Mouse (Mus musculus) adrenal gland, adult 2 months (tissue): ENCODE data around the gene Fes. TPM values are rescaled to one million over a fixed set of nuclear protein-coding genes. Genes with fewer than 3 reads are reported as not detected.

Experiments used
- DNase-seq: peaks from one replicate; pipeline ENCODE4 v3.0.0; 2021
- long read RNA-seq: library from polyadenylated mRNA; stranded (forward); transcript quantifications from one replicate; pipeline ENCODE4 v2.0.0, GENCODE M21; 2021
- polyA plus RNA-seq: library from polyadenylated mRNA; depleted of rRNA; stranded (reverse); fragments of >200 nt; gene quantifications from 2 replicates; pipeline ENCODE4 v1.2.3, GENCODE M21; 2012; rRNA removed
- total RNA-seq, 2 experiments: library from RNA; stranded (reverse); gene quantifications; 2 replicates each; pipeline ENCODE4 v1.2.3; 2021

Fes gene
- 10 to 100 TPM in 1 of 2 experiments, 1 to 10 TPM in 1; 7.9 to 13.0 TPM for total RNA-seq
- polyA plus RNA-seq = 13.1 and 14.8 TPM in 2 replicates
- long read RNA-seq, partial matches to known transcripts = 2 of 8 reads
- long read RNA-seq, other reads (novel, unspliced or antisense) = 5 of 8 reads

DNA sequence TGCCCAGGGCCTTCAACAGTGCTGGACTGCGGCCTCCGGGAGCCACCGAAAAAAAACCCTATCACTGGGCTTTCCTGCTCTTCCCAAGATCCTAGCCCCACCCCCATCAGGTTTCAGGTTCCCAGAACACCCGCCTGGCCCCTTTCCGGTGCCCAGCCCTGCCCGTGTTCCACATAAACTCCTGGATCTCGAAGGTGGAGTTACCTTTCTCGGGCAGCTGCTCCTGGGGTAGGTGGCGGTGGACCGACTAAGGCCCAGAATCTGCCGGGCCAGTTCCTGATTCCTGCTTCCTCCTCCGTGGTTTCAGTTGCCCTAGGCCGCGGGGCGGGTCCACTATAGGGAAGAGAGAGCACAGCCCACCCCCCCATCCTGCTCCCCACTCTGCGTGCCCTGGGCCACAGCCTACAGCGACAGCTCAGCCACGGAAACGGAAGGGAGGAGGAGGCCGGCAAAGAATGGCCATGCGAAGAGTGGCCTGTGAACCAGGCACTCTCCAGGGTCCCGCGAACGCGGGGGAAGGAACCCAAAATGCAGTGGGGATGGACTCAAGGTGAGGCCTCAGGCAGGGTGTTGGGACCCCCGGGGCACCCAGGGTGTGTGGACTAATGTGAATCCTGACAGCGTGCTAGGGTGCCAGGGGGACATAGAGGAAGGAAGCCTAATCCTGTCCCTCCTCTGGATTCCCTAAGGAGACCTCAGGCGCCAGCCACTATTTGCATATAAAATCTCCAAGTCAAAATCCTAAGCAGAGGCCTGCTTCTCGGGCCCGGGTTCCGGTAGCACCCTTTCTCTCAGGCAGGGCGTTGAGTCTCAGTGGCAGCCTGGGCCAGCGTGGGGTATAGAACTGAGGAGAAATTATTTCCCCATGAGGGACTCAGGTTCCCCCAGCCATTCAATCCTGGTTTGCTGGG, at the start of gene Fes:
Gene Fes, minus strand, starts transcription at position 314 of the 911 bp plus-strand sequence.
- peak; percentile 77 for DNase-seq

DNA sequence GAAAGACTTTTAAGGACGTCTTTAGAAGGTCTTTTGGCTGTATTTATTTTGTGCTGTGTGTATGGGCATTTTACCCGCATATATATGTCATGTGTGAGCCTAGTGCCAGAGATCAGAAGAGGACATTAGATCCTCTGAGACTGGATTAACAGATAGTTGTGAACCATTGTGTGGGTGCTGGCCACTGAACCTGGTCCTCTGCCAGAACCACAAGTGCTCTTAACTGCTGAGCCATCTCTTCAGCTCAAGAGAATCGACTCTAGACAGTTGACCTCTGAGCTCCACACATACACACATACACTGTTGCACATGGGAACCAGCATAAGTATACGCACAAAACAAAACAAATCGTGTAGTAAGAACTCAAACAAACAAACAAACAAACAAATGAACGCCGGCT, 48.8 kb upstream of the Fes start:
- DNase-seq = no peak

DNA sequence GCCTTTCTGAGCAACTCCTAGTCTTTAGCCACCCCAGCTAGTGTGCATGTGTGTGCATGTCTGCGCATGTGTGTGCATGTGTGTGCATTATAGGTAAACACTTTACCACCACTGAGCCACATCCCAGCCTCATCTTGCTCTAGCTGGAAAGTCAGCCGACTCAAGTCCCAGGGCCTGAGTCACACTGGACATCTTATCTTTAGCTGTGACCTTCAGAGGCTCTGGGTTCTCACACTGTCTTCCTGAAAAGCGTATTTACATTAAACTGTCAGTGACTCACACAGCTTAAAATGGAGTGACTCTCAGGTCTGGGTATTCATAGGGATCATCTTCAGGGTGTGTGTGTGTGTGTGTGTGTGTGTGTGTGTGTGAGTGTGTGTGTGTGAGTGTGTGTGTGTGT, 47.8 kb upstream of the Fes start:
- DNase-seq = peak; percentile 67

DNA sequence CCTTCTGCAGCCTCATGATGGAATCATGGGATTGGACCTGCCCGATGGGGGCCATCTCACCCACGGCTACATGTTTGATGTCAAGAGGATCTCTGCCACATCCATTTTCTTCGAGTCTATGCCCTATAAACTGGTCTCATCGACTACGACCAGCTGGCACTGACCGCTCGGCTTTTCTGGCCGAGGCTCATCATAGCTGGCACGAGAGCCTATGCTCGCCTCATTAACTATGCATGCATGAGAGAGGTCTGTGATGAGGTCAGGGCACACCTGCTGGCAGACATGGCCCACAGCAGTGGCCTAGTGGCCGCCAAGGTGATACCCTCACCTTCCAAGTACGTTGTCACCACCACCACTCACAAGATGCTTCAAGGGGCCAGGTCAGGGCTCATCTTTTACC, 41.9 kb upstream of the Fes start:
- DNase-seq = no peak

DNA sequence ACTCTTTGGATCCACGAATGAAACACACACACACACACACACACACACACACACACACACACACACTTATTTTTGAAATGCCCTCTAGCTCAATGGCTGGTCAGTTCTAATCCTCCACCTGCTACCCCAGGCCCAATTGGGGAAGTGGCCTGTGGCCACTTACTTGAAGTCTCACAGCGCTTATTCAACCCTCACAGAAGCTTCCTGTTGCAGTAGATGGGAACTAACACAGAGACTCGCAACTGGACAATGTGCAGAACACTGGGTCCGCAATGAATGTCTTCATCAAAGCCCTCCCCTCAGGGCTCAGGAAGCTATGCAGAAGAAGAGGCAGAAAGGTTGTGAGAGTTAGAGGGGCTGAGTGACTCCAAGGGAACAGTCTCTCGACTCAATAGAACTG, 40.0 kb upstream of the Fes start:
- no peak for DNase-seq

DNA sequence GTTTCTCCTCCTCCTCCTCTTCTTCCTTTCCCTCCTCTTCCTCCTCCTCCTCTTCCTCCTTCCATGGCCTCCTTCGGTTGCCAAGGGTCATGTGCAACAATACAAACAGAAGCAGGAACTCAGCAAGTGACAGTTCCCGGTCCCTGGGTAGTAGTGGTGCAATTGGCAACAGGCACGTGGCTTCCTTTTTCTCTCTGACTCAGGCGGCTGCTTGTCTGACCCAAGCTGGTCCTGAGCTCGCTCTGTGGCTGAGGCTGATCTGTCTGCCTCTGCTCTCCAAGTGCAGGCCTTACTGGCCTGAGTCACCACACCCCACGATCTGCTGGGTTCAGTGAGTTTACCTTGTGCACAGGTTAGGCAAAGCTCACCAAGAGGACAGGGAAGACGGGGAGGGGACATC, 38.6 kb upstream of the Fes start:
- peak; percentile 56 for DNase-seq

DNA sequence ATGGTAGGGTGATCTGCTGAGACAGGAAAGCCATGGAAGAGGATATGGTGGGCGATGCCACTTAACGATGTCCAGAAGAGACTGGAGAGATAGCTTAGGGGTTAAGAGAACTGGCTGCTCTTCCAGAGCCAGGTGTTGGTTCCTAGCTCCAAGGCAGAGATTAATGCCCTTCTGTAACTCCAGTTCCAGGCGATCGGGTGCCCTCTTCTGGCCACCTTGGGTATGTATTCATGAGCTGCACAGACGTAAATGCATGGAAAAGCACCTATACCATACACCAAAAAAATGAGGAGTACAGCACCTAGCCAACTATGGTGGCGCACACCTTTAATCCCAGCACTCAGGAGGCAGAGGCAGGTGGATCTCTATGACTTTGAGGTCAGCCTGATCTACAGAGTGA, 37.0 kb upstream of the Fes start:
- no peak for DNase-seq

DNA sequence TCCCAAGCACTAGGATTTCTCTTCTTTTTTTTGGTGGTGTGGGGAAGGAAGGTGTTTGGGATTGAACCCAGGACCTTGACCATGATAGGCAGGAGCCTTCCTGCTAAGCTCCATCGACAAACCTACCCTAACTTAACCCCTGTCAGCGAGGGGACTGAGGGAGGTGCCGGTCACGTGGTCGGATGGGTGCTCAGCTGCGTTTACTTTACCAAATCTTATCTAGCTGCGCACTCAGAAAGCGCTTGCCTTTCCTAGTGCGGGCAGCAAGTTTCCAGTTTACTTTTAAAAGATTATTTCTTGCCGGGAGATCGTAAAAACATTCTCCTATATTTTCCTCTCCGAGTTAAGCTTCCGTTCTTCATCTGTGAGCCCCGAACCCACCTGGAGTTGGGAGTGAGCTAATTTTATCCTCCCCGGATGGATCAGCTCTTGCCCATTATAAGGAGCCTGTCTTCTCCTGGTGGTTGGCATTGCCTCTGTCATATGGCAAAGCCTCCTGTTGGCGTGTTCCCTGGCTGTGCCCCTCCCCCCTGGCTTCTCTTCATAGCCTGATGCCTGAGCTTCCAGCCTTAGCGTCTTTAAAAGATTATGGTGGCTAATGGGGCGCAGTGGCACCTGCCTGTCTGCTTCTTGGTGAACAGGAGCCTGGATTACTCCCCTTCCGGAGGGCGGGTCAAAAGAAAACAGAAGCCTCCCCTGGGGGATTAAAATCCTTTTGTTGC, 35.2 kb upstream of the Fes start:
- peak; percentile 52 for DNase-seq

DNA sequence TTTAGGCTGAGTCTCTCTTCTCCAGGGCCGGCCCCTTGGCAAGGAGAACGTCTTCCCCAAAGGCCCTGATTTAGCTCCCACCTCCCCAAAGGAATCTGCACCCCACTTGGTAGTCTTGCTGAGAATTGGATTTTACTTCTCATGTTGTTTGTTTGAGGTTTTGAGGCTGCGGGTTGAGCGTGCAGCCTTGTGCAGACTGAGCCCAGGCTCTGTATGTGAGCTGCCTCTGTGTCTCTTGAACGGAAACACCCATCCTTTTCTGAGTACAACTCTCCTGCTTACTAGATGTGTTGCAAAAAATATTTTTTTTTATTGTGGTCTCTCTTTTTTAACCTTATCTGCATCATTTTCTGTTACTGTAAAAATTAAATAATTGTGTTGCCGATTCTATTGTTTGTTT, 33.8 kb upstream of the Fes start:
- no peak for DNase-seq

DNA sequence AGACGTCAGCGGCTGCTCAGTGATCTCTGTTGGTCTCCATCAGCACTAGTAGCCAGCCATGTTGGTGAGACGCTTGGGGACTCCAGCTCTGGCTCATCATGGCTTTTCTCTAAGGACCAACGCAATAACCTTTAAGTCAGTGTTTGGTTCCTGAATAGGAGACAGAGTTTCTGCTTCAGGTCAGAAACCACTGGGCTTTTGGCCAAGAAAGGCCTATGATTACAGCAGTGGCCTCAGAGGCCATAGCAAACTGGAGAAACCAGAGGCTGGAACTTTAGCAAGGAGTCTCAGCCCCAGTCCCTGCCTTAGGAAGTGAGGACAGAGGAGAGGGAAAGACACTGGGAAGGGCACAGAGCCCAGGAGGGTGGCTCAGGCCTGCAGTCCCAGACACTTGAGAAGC, 32.8 kb upstream of the Fes start:
- DNase-seq = peak; percentile 60

DNA sequence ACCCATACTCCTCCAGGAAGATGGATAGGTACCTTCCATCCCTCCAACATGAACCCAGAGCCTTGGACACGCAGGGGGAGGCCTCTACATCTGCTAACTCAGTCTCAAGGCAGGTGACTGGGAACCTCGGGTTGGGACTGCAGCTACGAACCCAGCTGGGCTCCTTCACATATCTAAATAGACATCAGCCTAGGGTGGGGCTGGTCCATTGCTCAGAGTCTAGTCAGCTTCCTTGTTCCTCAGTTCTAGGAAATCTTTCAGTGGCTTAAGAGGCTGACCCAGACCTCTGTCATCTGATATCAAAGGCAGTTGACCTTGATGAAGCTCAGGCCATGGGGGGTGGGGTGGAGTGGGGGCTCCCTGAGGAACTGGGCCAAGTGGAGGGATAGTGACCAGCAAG, 31.5 kb upstream of the Fes start:
- DNase-seq = peak; percentile 32

DNA sequence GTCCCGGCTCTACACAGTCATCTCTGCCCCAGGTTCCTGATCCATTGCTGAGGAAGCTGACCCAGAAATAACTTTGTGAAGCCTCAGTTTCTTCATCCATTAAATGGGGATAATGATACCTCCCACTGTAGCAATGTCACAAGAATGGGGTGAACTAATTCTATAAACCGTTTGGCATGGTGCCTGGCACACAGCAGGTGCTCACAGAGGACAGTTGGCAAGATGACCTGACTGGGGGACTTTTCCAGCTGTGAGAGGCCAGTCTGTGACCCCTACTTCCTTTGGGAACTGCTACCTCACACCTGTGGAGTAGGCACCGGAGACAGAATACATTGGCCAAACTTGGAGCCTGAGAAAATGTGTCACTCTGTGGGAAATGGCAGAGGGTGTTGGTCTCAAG, 30.3 kb upstream of the Fes start:
- no peak for DNase-seq

DNA sequence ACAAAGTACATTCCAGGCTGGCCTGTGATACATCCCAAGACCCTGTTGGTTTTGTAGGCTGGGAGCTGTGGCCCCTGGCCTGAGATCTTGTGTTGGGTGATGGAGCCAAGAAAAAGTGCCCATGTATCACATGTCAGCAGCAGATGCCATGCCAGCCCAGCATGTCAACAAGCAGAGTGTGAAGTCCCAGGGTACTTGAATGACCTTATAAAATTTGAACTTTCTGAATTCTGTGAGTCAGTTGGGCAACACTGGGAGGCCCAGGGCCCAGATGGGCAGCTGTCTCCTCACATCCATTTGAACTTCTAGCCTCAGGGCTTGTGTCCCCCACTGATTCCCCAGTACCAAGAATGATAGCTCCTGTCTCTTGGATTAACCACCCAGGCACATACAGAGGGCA, 29.9 kb upstream of the Fes start:
- DNase-seq = peak; percentile 20

DNA sequence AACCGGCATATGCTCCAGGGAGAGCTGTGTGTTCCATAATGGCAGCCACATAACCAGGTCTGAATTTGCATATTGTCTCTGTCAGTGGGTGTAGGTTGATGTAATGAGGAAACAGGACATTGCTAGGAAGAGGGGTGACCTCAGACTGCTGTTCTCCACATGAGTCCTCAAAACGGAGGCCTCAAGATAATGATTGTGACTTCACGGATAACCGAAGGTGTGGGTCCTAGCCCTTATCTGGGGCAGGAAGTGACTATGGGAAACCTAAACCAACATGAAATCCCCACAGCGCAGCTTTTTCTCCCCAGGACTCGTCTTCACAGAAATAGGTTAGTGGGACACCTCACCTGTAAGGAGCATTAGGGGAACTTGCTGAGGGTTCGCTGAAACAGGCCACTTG, 29.2 kb upstream of the Fes start:
- DNase-seq = no peak

DNA sequence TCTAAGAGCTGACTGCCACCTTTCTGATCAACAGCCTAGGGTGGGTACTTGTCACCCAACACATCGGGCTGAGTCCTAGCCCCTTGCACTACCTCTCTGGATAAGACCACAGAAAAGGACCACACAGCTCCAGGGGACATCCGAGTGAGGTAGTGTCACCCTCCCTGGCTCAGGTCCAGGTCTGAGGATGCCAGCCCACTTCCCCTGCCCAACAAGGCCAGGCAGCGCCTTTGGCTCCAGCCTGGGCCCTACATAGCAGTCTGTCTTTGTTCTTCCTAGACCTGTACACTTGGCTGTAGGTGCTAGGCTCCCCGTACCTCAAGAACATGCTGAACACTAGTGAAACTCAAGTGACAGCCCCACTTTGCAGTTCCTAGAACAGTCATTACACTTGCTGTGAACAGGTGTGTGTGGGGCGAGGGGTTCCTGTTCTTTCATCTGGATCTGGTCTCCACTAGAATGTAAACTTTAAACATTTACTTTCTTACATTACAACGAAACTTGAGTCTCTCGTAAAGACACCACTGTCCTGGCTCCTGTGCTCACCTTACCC, 26.6 kb upstream of the Fes start:
- DNase-seq = no peak

DNA sequence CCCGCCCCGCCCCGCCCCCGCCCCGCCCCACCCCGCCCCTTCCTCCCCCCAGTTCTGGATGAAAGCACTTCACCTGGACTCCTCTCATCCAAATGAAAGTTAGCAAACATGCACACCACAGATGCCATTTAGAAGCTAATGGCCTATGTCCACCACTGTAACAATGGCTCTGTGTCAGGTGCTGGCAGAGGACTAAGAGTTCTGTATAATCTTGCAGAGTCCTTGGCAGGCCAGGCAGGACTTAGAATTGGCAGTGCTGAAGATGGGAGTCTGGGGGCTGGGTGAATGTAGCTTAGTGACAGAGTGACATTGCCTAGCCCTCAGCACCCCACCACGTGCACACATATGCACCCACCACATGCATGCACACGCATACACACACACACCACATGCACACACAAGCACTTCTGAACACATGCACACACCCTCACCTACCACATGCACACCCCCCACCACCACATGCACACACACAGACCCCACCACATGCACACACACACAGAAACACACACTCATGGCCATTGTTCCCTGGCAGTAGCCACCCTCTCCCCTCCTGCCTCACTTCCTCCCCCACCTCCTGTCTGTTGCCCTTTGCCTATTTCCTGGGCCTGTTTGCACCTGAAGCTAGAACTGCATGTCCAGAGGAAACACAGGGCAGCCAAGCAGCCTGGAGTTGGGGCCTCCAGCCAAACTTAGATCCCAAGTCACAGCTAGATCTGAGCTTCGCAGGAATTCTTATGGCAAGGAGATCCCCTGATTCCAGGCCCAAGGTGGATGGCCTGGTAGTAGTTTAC, 26.0 kb upstream of the Fes start:
- no peak for DNase-seq

DNA sequence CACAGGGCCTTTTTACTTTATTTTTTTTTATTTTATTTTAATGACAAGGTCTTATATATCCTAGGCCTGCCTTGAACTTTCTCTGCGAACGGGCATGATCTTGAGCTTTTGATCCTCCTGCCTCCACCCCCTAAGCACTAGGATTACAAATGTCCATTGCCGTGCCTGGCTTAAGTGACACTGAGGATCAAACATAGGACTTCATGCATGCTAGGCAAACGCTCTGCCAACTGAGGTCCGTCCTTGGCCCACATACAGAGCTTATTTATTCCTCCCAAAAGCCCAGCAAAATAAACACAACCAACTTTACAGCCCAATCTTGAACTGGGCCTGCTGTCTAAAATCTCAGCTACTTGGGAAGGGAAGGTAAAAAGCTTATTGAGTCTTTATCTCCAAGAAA, 25.0 kb upstream of the Fes start:
- DNase-seq = peak; percentile 60

DNA sequence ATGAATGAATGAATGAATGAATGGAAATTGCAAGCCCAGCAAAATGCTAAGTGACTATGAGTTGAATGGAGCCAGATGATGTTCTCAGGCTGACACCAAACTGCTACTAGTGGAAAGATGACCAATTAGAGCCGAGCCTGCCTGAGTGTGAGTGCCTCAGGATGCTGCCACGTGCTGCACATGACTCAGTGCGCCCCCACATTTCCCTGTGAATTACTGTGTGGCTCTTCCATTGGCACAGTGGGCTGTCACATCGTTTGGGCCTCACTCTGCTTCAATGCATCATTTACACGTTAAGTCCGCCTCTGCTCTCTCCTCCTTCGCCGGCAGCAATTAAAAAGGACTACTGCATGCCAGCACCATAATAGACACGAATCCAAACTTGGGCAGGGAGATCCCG, 24.5 kb upstream of the Fes start:
- DNase-seq = no peak

DNA sequence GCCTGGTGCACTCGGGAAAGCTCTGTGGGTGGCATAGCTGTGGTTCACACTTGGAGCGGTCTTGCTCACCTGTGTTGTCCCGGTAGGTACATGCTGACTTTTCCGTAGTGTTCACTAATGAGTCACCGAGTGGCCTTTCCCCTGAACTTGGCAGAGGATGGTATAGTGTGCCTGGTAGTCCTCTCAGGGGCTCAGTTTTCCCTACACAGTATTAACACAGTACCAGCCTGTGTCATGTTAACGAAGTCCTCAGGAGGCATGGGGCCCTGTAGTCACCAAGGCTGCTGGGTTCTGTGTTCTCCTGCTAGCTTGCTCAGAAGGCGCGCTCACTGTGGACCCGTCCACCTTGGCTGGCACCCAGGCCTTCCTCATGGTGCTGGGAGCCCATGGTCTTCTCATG, 22.6 kb upstream of the Fes start:
- peak; percentile 31 for DNase-seq

DNA sequence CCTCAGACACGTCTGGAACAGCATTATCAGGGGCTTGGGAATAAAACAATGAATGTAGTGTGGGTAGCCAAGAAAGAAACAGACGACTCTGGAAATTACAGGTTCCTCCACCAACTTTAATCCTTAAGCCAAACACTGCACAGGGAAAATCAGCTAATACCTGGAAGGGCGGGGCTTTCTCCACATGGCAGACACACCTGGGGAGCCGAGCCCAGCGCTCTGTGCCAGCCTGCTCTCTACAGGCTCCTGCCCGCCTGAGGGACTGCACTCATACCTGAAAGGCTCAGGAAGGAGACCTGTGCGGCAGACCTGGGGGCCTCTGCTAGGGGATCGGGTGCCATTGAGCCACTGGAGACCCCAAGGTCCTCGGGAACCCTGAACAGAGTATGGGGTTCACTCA, 20.0 kb upstream of the Fes start:
- DNase-seq = no peak

DNA sequence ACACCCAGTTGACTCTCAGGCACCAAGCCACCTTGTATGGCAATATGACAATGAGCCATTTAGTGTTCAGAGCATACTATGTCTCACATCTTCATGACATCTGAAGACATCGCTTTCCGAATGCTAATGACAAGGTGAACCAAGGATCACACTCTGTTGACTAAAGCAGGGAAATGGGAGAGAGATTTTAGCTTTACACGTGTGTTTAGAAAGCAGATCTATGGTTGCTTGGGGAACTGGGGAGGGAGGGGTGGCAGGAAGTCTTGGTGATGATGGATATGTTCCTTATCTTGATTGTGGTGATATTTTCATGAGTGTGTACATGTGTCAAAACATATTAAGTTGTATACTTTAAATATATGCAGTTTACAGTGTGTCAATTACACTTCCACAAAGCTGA, 18.4 kb upstream of the Fes start:
- no peak for DNase-seq

DNA sequence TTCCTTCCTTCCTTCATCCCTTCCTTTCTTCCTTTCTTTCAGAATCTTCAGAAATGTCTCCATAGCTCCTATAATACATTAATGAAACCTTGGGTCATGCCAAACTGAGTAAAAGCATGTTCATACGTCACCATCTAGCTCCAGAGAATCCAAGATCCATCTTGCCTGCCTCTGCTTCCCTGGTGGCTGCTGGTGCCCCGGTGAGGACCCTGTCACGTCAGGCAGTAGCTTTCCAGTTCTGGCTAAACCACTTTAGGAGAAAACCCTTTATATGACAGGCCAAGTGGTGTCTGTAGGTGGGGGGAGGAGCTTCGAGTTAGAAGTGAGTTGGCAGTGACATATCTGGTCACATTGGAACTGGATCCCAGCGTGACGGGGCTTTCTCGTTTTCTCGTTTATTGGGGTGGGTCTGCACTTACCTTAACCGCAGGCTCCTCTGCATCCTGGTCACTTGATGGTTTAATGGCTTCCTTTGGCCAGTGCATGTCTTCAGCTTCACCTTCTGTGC, 17.5 kb upstream of the Fes start, which contains the start of gene Furin:
Gene Furin, minus strand, starts transcription at position 249 of the 508 bp plus-strand sequence.
- no peak for DNase-seq
